Mouse (Mus musculus): ENCODE data around the gene Mboat1. TPM values are rescaled to one million over a fixed set of nuclear protein-coding genes. Genes with fewer than 3 reads are reported as not detected.

The Mboat1 gene
- 6.8 and 7.4 TPM in 2 replicates for polyA plus RNA-seq (2016; fragmentation: Nextera tagmentation; extraction: Ambion mirVana)

DNA sequence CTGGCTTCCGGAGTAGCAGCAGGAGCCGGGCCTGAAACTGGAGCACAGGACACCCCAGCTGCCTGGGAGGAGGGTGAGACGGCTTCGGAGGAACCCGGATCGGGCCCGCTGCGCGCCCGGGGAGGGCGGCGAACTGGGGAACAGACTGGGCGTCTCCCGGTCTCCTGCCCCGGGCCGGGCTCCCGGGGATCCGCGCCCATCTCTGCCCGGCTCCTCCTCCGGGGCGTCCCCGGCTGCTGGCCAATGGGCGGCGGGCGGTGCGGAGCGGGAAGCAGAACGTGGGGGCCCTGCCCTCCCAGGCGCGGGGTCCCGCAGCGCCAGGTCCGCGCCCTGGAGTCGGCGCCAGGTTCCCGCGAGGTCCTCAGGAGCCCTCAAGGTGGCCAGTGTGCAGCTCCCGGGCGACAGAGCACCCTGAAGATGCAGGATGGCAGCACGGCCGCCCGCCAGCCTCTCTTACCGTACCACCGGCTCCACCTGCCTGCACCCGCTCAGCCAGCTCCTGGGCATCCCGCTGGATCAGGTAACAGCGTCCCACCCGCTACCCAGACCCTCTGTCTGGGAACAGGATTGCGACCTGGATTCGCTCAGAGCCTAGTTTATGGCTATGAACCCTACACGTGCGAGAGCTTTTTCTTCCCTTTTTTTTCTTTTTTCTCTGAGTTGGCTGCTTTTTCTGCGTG is at the start of gene Mboat1:
Mboat1 (plus strand) TSS at position 247 of the 680 bp plus-strand sequence.
- H3K27ac ChIP-seq: no peak within 1 kb of the TSS
- WGBS: under 1% methylated on average over 55 of the region's 55 CpGs
- H3K4me1 ChIP-seq (replicated peaks): no peaks in the 10 kb centered on the region
- peaks cover 21% of the 10 kb centered on the region for H3K27me3 ChIP-seq
- H3K9me3 ChIP-seq: no peaks in the 10 kb centered on the region
- peak within 1 kb of the TSS; percentile 75 for H3K9ac ChIP-seq (replicated peaks)
- ATAC-seq (ENCODE audit: insufficient number of reproducible peaks, insufficient read depth, low FRiP score, low TSS enrichment, low read depth): peak; percentile 86
- peak within 1 kb of the TSS; percentile 64 for H3K4me3 ChIP-seq (replicated peaks)
- H3K36me3 ChIP-seq: no peaks in the 10 kb centered on the region
- peak within 1 kb of the TSS; percentile 86 for H3K4me2 ChIP-seq

DNA sequence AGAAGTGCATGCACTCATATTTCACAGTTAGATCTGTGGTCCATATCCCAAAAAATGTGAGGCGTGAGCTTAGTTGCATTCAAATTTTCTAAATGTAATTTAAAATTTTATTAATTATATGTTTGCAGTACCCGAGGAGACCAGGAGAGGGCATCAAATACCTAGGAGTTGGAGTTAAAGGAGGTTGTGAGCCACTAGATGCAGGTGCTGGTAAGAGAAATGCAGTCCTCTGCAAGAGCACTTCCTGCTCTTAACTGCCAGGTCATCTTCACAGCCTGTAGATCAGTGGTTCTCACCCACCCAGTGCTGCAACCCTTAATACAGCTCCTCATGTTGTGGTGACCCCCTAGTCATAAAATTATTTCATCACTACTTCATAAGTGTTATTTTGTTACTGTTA is 43.2 kb upstream of the Mboat1 start:
- Histone ChIP-seq H3K27me3 (no peaks in the 10 kb centered on the region), H3K27ac (no peak overlapping the region), H3K36me3 (no peaks in the 10 kb centered on the region), H3K9me3 (no peaks in the 10 kb centered on the region), H3K4me1 (replicated peaks) (no peaks in the 10 kb centered on the region), H3K4me3 (replicated peaks) (no peak overlapping the region), H3K4me2 (no peak overlapping the region), H3K9ac (replicated peaks) (no peak overlapping the region)
- no peak for ATAC-seq (ENCODE audit: insufficient number of reproducible peaks, insufficient read depth, low FRiP score, low TSS enrichment, low read depth)
- WGBS: 39% methylated on average over 2 of the region's 2 CpGs

DNA sequence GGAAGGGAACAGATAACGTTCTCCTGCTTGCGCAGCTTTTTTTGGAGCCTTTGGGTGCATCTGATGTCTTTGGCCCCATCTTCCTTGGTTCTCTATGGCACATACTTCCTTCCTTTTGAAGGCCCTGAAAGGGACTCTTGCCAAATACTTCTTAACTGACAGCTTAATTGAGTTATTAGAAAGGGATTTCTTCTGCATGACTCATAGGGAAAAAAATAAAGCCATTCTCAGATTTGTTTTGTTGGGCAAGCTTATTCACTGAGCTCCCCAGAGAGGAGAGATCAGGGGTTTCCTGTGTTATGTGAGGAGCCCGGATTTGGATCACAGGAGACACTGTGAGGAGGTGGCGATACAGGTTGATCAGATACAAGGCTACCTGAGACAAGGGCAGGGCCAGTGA is 40.4 kb upstream of the Mboat1 start:
- Histone ChIP-seq H3K36me3 (no peaks in the 10 kb centered on the region), H3K9ac (replicated peaks) (no peak overlapping the region), H3K9me3 (no peaks in the 10 kb centered on the region), H3K4me3 (replicated peaks) (no peak overlapping the region), H3K4me1 (replicated peaks) (no peaks in the 10 kb centered on the region), H3K27ac (no peak overlapping the region), H3K4me2 (no peak overlapping the region), H3K27me3 (no peaks in the 10 kb centered on the region)
- WGBS: 87% methylated on average over 4 of the region's 4 CpGs
- no peak for ATAC-seq (ENCODE audit: insufficient number of reproducible peaks, insufficient read depth, low FRiP score, low TSS enrichment, low read depth)

DNA sequence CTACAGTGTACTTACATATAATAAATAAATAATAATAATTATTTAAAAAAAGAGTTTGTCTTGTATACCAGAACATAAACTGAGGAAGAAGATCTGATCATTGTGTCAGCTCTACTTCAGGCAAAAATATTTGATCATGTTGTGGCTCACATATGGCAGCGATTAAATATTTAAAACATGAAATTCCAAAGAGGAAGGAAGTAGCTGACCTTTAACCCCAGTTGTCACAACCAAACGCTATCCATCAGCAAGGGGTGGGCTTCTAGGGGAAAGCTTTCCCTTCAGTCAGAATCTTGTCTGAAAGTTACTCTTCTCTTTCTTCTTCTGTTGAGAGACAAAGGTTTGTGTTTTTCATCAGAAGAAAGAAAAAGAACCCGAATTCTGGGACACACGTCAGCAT is 39.8 kb upstream of the Mboat1 start:
- Histone ChIP-seq H3K4me2 (no peak overlapping the region), H3K9me3 (no peaks in the 10 kb centered on the region), H3K36me3 (no peaks in the 10 kb centered on the region), H3K27me3 (no peaks in the 10 kb centered on the region), H3K4me3 (replicated peaks) (no peak overlapping the region), H3K27ac (no peak overlapping the region), H3K9ac (replicated peaks) (no peak overlapping the region), H3K4me1 (replicated peaks) (no peaks in the 10 kb centered on the region)
- no peak for ATAC-seq (ENCODE audit: insufficient number of reproducible peaks, insufficient read depth, low FRiP score, low TSS enrichment, low read depth)
- 57% methylated on average over 4 of the region's 4 CpGs for WGBS

DNA sequence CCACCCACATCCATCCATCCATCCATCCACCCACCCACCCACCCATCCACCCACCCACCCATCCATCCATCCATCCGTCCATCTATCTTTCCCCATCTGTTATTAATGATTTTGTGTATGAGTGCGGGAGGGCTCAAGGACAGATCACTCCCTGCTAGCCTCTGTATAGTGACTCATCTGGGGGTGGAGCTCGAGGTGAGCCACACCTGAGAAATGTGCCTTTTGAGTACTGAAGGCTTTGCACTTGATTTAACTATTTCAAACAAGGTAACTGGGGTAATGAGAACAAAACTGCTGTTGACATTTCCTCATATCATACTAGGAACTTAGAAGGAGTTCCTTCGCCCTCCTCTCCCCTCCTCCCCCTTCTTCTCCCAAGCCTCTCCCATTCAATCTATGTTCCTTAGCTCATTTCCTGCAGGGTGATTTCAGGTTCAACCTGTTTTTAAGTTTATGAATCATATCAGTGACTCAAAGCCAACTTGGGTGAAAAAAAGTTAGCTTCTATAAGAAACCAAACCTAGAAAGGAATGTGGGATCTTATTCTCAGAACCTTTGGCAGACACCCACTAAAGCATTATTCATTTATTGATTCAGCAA is 27.2 kb upstream of the Mboat1 start:
- Histone ChIP-seq H3K9ac (replicated peaks) (no peak overlapping the region), H3K27me3 (no peaks in the 10 kb centered on the region), H3K4me3 (replicated peaks) (no peak overlapping the region), H3K36me3 (no peaks in the 10 kb centered on the region), H3K9me3 (no peaks in the 10 kb centered on the region), H3K4me2 (no peak overlapping the region), H3K4me1 (replicated peaks) (no peaks in the 10 kb centered on the region), H3K27ac (no peak overlapping the region)
- ATAC-seq (ENCODE audit: insufficient number of reproducible peaks, insufficient read depth, low FRiP score, low TSS enrichment, low read depth): no peak
- WGBS: 85% methylated on average over 4 of the region's 4 CpGs

DNA sequence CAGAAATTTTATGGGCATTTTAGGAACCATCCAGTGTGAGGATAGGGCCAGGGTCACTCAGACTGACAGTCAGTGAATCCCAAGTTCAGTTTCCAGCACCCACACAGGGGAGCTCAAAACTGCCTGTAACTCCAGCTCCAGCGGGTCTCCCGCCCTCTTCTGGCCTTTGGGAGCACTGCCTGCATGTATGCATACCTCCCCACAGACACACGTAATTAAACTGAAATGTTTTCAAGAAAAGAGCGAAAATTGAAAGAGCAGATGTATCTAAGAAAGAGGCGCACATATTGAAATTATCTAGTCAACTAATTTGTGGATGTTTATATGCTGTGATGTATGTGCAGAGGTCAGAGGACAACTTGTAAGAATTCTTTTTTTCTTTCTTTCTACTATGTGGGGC is 20.5 kb upstream of the Mboat1 start:
- Histone ChIP-seq H3K4me2 (no peak overlapping the region), H3K4me3 (replicated peaks) (no peak overlapping the region), H3K9ac (replicated peaks) (no peak overlapping the region), H3K4me1 (replicated peaks) (no peaks in the 10 kb centered on the region), H3K27ac (no peak overlapping the region), H3K9me3 (no peaks in the 10 kb centered on the region), H3K36me3 (no peaks in the 10 kb centered on the region), H3K27me3 (no peaks in the 10 kb centered on the region)
- no peak for ATAC-seq (ENCODE audit: insufficient number of reproducible peaks, insufficient read depth, low FRiP score, low TSS enrichment, low read depth)
- 82% methylated on average over 5 of the region's 5 CpGs for WGBS

DNA sequence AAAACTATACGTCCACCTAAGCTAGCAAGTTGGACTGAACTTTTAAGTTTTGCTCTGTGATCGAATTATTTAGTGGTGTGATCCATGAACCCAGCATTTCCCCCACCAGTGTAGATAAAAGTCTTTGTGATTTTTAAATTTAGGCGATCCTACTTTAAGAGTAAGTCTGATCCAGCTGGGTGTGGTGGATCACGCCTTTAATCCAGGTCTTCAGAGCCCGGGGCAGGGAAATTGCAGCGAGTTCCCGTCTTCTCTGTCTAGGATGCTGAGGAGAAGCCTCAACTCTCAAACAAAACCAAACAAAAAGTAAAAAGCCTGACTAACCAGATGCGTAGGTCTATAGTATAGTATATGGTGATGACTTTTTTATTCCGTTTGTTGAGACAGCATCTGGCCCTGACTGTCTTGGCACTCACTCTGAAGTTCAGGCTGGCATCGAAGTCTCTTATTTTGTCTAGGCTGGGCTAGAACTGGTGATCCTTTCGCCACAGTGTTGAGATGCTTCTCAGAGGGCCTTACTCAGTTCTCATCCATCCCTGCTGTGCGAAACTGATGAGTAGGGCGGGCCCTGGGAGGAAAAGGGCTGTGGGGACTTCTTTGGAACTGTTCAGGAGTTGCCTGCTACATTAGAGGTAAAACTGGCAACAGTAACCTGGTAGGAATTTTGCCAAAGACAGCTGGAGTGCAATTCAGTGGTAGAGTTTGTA is 787 bp downstream of the Mboat1 start:
- no peak overlapping the region for H3K27ac ChIP-seq
- ATAC-seq (ENCODE audit: insufficient number of reproducible peaks, insufficient read depth, low FRiP score, low TSS enrichment, low read depth): no peak
- WGBS: 31% methylated on average over 13 of the region's 13 CpGs

DNA sequence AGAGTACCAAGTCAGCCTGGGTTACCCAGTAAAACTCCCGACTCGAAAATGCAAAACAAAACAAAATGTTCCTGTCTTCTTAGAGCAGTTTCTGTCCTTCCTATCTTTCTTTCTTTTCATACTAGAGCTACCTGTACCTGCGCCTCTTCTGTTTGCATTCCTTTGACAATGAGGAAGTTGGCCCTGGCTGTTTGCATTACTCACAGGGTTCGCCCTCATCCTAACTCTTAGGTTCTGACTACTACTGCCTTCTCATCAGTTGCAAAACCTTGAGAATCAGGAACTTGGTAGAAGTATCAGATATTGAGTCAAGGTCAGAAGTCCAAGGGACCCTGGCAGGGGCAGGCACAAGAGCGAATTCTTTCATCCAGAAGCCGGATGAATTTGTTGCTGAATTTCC is 1.7 kb downstream of the Mboat1 start:
- WGBS: 89% methylated on average over 6 of the region's 6 CpGs
- Histone ChIP-seq H3K9ac (replicated peaks) (no peak overlapping the region), H3K4me3 (replicated peaks) (no peak overlapping the region), H3K27me3 (peaks cover 21% of the 10 kb centered on the region), H3K9me3 (no peaks in the 10 kb centered on the region), H3K36me3 (no peaks in the 10 kb centered on the region), H3K4me1 (replicated peaks) (peaks cover 4% of the 10 kb centered on the region; the same call in 1 of the 2 replicates), H3K4me2 (0 out of 2 replicates have a peak overlapping the region, but pooled peaks have one; percentile 86), H3K27ac (0 out of 2 replicates have a peak overlapping the region, but pooled peaks have one; percentile 4)
- no peak for ATAC-seq (ENCODE audit: insufficient number of reproducible peaks, insufficient read depth, low FRiP score, low TSS enrichment, low read depth)

More for the DNA sequence above, 787 bp downstream of the Mboat1 start:
- Histone ChIP-seq H3K4me3 (replicated peaks) (peak overlapping the region; percentile 64), H3K9ac (replicated peaks) (no peak overlapping the region; the same call in 1 of the 2 replicates), H3K9me3 (no peaks in the 10 kb centered on the region), H3K4me1 (replicated peaks) (no peaks in the 10 kb centered on the region), H3K4me2 (peak overlapping the region; percentile 86), H3K27me3 (peaks cover 21% of the 10 kb centered on the region), H3K36me3 (no peaks in the 10 kb centered on the region)

DNA sequence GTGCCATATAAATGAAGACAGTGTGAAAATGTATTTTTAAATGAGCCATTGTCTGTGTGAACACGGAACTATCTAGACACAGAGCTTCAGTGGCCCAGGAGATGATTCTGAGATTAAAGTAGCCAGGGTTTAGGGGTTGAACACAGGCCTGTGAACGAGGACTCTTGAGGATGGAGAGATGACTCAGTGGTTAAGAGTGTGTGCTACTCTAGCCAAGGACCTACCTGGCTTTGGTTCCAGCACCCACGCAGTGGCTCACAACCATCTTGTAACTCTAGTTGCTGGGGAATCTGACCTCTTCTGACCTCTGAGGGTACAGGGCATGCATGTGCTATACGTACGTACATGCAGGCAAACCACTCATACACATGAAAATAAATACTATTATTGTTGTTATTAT is 3.9 kb downstream of the Mboat1 start:
- H3K36me3 ChIP-seq: no peaks in the 10 kb centered on the region
- ATAC-seq (ENCODE audit: insufficient number of reproducible peaks, insufficient read depth, low FRiP score, low TSS enrichment, low read depth): no peak
- WGBS: 88% methylated on average over 5 of the region's 5 CpGs
- H3K4me3 ChIP-seq (replicated peaks): no peak overlapping the region
- no peak overlapping the region for H3K27ac ChIP-seq
- H3K4me2 ChIP-seq: no peak overlapping the region
- no peak overlapping the region for H3K9ac ChIP-seq (replicated peaks)
- H3K27me3 ChIP-seq: peaks cover 17% of the 10 kb centered on the region
- H3K4me1 ChIP-seq (replicated peaks): peaks cover 4% of the 10 kb centered on the region; the same call in 1 of the 2 replicates
- H3K9me3 ChIP-seq: no peaks in the 10 kb centered on the region

DNA sequence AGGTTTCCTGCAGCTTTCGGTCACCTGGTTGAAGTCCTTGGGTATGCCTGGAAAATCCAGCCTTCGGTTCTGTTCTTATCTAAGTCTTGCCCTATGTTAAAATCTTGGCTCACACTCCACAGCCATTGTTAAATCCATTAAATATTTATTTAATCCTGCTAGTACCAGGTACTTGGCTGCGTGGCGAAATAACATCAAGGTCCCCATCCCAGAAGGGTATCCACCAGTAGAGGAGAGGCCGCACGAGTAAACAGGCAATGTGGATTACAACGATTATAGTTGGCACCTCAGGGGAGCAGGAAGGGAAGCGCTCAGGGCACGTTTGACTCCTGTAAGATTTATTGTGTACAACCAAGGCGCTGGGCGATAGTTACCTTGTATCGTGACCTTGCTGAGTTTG is 4.4 kb downstream of the Mboat1 start:
- Histone ChIP-seq H3K9ac (replicated peaks) (no peak overlapping the region), H3K4me1 (replicated peaks) (peaks cover 4% of the 10 kb centered on the region; the same call in 1 of the 2 replicates), H3K27me3 (peaks cover 12% of the 10 kb centered on the region), H3K27ac (no peak overlapping the region), H3K4me3 (replicated peaks) (no peak overlapping the region), H3K36me3 (no peaks in the 10 kb centered on the region), H3K9me3 (no peaks in the 10 kb centered on the region), H3K4me2 (no peak overlapping the region)
- ATAC-seq (ENCODE audit: insufficient number of reproducible peaks, insufficient read depth, low FRiP score, low TSS enrichment, low read depth): no peak
- WGBS: 86% methylated on average over 12 of the region's 12 CpGs

DNA sequence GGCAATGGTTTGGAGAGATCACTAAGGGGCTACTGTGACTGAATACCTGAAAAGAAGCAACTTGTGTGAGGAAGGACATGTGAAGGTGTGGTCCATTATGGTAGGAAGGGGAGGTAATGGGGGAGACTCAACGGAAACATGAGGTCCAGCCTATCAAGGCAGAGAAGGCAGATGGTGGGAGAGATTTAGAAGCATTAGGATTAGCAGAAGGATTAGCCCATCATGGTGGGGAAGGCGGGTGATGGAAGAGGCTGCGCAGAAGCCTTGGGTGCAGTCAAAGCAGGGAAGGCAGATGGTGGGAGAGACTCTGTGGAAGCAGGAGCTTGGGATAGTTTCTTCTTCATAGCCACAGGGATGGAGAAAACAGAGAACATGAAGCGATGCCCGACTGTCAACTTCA is 5.7 kb downstream of the Mboat1 start:
- peaks cover 4% of the 10 kb centered on the region; the same call in 1 of the 2 replicates for H3K4me1 ChIP-seq (replicated peaks)
- no peaks in the 10 kb centered on the region for H3K36me3 ChIP-seq
- no peak for ATAC-seq (ENCODE audit: insufficient number of reproducible peaks, insufficient read depth, low FRiP score, low TSS enrichment, low read depth)
- peaks cover 12% of the 10 kb centered on the region for H3K27me3 ChIP-seq
- H3K4me3 ChIP-seq (replicated peaks): no peak overlapping the region
- H3K9ac ChIP-seq (replicated peaks): no peak overlapping the region
- H3K4me2 ChIP-seq: no peak overlapping the region
- no peaks in the 10 kb centered on the region for H3K9me3 ChIP-seq
- 93% methylated on average over 5 of the region's 5 CpGs for WGBS
- H3K27ac ChIP-seq: no peak overlapping the region
